Mouse (Mus musculus) heart, postnatal 25 days (tissue): ENCODE measurements around the gene Ptms. TPM values are rescaled to one million over a fixed set of nuclear protein-coding genes. Genes with fewer than 3 reads are reported as not detected.

ENCODE experiments used
- DNase-seq: peaks from one replicate; pipeline ENCODE4 v3.0.0; 2022; ENCODE audit warnings: low spot score
- intact Hi-C: fragments of 180-260 bp; cut with DNase I; formaldehyde crosslinking; loops from one replicate; pipeline ENCODE4 v1.15.1; 2025
- total RNA-seq, 2 experiments: library from RNA; stranded (reverse); gene quantifications; 2 replicates each; pipeline ENCODE4 v1.2.3; 2021

Ptms gene
- total RNA-seq: 100 to 1,000 TPM; 235 to 245 TPM

GRCm38 (mm10) chr6:124919695-124920317, at the start of gene Ptms:
Gene Ptms, minus strand, starts transcription at chr6:124920103.
- peak; percentile 91 for DNase-seq
- intact Hi-C loops: loop anchor here (5.0 kb wide), 2 partner anchors 92 to 162 kb away; no protein-coding TSS in a partner anchor

GRCm38 (mm10) chr6:124967766-124968165, 47.9 kb upstream of the Ptms start:
- no peak for DNase-seq
- intact Hi-C loops: loop anchor here (1.0 kb wide), 1 partner anchor 64 kb away; no protein-coding TSS in a partner anchor

GRCm38 (mm10) chr6:124966466-124967118, 46.7 kb upstream of the Ptms start:
- intact Hi-C loops: loop anchor here (1.0 kb wide), 1 partner anchor 63 kb away; no protein-coding TSS in a partner anchor
- no peak for DNase-seq

DNA sequence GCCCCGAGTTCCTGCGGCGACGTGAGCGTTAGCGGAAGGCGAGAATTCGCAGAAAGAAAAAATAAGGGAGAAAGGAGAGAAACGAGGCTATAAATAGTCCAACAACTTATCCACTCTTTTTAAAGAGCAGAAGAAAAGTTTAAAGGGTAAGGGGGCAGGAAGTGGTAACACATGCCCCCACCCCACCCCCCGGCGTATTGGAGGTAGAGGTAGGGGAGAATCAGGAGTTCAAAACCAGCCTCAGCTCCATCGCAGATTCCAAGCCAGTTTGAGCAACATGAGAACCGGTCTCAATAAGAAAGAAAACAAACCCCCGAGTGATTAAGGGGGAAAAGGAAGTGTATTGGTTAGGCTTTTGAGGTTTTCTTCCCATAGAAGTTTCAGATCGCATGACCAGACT, 45.8 kb upstream of the Ptms start:
- intact Hi-C loops: loop anchor here (1.0 to 2.0 kb wide), 3 partner anchors 33 to 73 kb away; partner anchors contain the start of gene Ing4
- no peak for DNase-seq

GRCm38 (mm10) chr6:124965088-124965719, 45.3 kb upstream of the Ptms start, which contains the start of gene Cops7a:
Gene Cops7a, minus strand, starts transcription at chr6:124965538.
- DNase-seq: peak; percentile 91
- intact Hi-C loops: loop anchor here (1.0 to 2.0 kb wide), 3 partner anchors 32 to 74 kb away; partner anchors contain the start of gene Ing4

DNA sequence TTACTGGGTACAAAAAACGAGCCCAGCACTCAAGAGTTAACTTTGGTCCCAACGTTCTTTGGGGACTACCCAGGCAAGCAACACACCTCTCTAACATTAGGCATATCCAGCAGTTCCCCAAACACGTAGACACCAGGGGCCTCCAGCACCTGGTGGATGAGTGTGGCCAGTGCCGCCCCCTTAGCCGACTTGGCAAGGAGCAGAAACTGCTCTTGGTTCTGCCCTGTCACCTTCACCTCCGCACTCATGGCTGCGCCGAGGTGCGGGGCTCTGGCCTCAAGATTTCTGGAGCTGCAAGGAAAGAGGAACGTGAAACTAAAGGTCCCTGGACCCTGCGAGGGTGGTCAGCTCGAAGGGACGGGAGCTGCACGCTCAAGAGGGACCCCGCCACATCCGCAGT, 44.7 kb upstream of the Ptms start:
- intact Hi-C loops: loop anchor here (1.0 to 2.0 kb wide), 3 partner anchors 32 to 74 kb away; partner anchors contain the start of gene Ing4

DNA sequence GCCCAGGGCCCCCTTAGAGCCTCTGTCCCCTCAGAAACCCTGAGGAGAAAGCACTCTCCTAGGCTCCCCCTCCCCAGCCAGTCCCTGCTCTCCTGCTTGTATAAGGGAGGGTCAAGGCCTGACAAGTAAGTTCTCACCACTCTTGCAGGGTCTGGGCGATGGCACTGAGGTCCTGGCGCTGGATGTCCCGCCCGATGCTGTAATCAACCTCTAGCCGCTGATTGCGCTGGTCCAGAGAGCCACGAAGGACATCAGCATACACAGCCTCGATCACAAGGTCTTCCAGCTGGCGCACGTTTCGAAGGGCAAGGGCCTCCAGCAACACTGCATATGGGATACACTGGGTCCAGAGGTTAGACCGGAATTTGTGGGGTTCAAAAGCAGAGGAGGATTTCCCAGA, 41.1 kb upstream of the Ptms start:
- no peak for DNase-seq
- intact Hi-C loops: no loop called here

More for the DNA sequence above, 44.7 kb upstream of the Ptms start:
- no peak for DNase-seq

DNA sequence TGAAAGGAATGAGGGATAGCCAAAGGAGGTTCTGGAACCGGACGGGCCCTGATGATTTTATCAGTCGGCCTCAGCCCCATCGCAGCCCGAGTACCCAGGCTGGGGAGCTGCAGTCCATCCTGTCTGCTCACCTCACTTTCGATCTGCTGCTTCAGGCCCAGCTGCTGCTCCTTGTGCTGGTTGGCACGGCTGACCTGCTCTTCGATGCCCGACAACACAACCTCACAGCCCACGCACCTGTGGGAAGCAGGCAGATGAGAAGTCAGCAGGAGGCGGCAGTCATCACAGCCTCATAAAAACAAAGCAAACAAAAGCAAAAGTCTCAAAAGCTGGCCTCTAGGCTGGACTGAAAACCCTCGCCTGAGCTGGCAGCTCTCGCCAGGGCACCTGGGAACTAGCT, 40.1 kb upstream of the Ptms start:
- no peak for DNase-seq
- intact Hi-C loops: no loop called here

- intact Hi-C loops: no loop called here
Measured at GRCm38 (mm10) chr6:124958127-124958526, 38.2 kb upstream of the Ptms start.

GRCm38 (mm10) chr6:124955212-124955611, 35.3 kb upstream of the Ptms start:
- DNase-seq: no peak
- intact Hi-C loops: no loop called here

More at GRCm38 (mm10) chr6:124958127-124958526, 38.2 kb upstream of the Ptms start:
- DNase-seq: no peak

DNA sequence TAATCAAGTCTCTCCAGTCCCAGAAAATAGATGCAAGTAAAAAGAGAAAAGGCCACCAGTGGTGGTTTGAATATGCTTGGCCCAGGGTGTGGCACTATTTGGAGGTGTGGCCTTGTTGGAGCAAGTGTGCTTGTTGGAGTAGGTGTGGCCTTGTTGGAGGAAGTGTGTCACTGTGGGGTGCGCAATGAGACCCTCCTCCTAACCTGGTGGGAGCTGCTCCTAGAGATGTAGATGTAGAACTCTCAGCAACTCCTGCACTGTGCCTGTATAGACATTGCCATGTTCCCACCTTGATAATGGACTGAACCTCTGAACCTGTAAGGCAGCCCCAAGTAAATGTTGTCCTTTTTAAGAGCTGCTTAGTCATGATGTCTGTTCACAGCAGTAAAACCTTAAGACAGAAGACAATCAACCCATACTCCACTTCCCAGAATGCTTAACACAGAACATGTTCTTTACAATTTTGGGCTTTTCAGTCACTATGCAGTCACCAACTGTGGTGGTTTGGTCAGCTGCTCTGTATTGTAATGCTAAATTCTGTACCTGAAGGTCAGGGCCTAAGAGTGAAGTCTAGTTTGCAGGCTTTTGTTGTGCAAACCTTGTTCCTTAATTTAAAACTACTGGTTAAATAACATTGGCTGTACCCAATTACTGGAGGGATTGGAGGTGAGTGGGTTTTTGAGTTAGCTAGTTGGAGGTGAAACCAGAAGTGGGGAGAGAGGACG, 34.2 kb upstream of the Ptms start:
- no peak for DNase-seq
- intact Hi-C loops: no loop called here

- intact Hi-C loops: no loop called here
- no peak for DNase-seq
Measured at GRCm38 (mm10) chr6:124943526-124943925, 23.6 kb upstream of the Ptms start.

DNA sequence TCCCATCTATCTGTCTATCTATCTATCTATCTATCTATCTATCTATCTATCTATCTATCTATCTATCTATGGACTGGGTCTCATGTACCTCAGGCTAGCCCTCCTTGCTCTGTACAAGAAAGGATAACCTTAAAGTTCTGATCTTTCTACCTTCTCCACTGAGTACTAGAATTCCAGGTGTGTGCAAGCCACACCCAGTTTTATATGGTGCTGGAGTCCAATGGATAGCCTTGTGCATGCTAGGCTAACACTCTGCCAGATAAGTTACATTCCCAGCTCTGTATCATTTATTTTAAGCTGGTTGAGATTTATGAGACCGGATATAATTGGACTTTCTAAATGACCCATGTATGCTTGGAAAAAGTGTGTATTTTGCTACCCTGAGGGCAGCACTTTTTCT, 21.8 kb upstream of the Ptms start:
- intact Hi-C loops: no loop called here
- DNase-seq: no peak

DNA sequence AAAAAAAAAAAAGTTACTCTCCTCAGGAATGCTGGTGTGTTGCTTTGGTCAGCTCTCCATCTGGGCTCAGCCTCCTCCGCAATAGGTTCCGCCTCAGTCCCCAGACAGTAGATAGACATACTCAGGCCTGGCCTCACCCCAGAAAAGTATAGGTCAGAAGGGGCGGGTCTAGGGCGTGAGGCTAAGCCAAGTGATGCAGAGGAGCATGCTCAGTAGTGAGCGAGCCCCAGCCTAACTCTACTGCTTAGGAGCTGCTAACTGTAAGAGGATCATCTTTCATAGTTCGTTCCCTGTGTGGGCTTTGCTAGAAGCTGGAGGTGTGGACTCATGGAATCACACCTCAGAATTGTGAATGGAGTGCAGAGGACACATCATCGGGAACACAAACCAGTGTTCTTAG, 18.7 kb upstream of the Ptms start:
- no peak for DNase-seq
- intact Hi-C loops: no loop called here

DNA sequence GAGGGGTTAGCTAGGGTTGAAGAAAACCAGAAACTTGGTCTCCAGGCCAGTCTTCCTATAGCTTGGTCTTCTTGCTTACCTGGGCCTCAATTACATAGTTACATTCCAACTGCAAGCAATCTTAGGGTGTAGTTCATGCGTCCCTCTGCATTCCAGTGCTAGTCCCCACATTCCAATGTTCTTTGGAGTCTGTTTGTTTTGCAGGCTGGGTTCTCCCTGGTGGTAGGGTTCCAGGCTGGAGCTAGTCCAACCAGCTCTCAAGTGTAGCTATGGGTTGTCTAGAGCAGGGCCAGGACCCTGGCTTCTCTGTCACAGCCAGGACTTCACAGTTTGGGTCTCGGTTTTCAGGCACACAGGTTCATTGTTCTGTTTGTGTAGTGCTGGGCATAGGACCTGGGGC, 17.6 kb upstream of the Ptms start:
- DNase-seq: no peak
- intact Hi-C loops: no loop called here

GRCm38 (mm10) chr6:124936681-124937080, 16.8 kb upstream of the Ptms start:
- no peak for DNase-seq
- intact Hi-C loops: no loop called here

GRCm38 (mm10) chr6:124934670-124935069, 14.8 kb upstream of the Ptms start:
- intact Hi-C loops: no loop called here

GRCm38 (mm10) chr6:124933127-124933526, 13.2 kb upstream of the Ptms start:
- intact Hi-C loops: loop anchor here (2.0 kb wide), 1 partner anchor 32 kb away; the partner anchor contains the start of gene Cops7a

More at GRCm38 (mm10) chr6:124934670-124935069, 14.8 kb upstream of the Ptms start:
- DNase-seq: no peak

DNA sequence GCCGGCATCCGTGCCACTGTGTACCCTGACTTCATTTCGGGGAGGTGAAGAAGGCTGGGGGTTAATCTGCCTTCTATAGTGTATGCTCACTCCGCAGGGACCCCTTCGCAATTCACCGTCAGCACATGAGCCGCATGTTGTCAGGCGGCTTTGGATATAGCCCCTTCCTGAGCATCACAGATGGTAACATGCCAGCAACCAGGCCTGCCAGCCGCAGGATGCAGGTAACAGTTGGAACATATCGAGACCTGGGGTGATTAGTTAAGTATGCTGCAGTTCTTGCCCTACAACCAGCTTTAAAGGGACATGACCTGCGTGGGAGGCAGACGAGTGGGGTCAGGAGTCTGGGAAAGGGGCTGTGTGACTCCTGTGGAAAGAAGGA, 12.4 kb upstream of the Ptms start:
- DNase-seq: no peak
- intact Hi-C loops: loop anchor here (2.0 kb wide), 1 partner anchor 32 kb away; the partner anchor contains the start of gene Cops7a

More at GRCm38 (mm10) chr6:124933127-124933526, 13.2 kb upstream of the Ptms start:
- DNase-seq: no peak
